Mouse (Mus musculus): Measurements from ENCODE around the gene Il2rg. TPM values are rescaled to one million over a fixed set of nuclear protein-coding genes. Genes with fewer than 3 reads are reported as not detected.

Gene Il2rg
- total RNA-seq (2014; rRNA removed) (2.4 and 3.8 TPM in 2 replicates), polyA plus RNA-seq (2012; rRNA removed) (1.1 and 4.3 TPM in 2 replicates)

- Histone ChIP-seq H3K4me3 (ENCODE audit: insufficient read depth, low read depth, low read length) (peak within 1 kb of the TSS; percentile 15; the same call in 1 of the 2 replicates), H3K27me3 (ENCODE audit: control insufficient read depth, insufficient read depth, low read length) (no peaks in the 10 kb centered on the region), H3K36me3 (ENCODE audit: control insufficient read depth, insufficient read depth, low read length) (no peaks in the 10 kb centered on the region), H3K9ac (ENCODE audit: low read depth, low read length) (no peak within 1 kb of the TSS), H3K27ac (replicated peaks; ENCODE audit: insufficient read depth, low read depth, low read length) (no peak within 1 kb of the TSS), H3K79me2 (ENCODE audit: control insufficient read depth, insufficient read depth, low read length) (no peaks in the 10 kb centered on the region), H3K4me1 (ENCODE audit: control insufficient read depth, insufficient read depth, low read length) (no peaks in the 10 kb centered on the region; the same call in 1 of the 2 replicates)
- TF ChIP-seq POLR2A (IDR thresholded peaks at IDR 0.05; ENCODE audit: extremely low read depth, insufficient read depth, low read length) (no peak), CTCF (IDR thresholded peaks at IDR 0.05; ENCODE audit: low read depth, low read length) (no peak)
- DNase-seq (ENCODE audit: extremely low read depth, low read depth, low spot score) = no peak
- WGBS = 80% methylated on average over 5 of the region's 5 CpGs
Measured at GRCm38 (mm10) chrX:101268025-101268754, at the start of gene Il2rg. Gene Il2rg (minus strand): TSS chrX:101268255.

- no peaks in the 10 kb centered on the region for H3K27me3 ChIP-seq (ENCODE audit: control insufficient read depth, insufficient read depth, low read length)
- no peak for DNase-seq (ENCODE audit: extremely low read depth, low read depth, low spot score)
- WGBS = 52% methylated on average over 6 of the region's 6 CpGs
- H3K36me3 ChIP-seq (ENCODE audit: control insufficient read depth, insufficient read depth, low read length) = no peaks in the 10 kb centered on the region
- no peak overlapping the region for H3K4me3 ChIP-seq (ENCODE audit: insufficient read depth, low read depth, low read length)
- no peak overlapping the region for H3K27ac ChIP-seq (replicated peaks; ENCODE audit: insufficient read depth, low read depth, low read length)
- no peaks in the 10 kb centered on the region for H3K4me1 ChIP-seq (ENCODE audit: control insufficient read depth, insufficient read depth, low read length)
- TF ChIP-seq POLR2A (IDR thresholded peaks at IDR 0.05; ENCODE audit: extremely low read depth, insufficient read depth, low read length) = no peak
- no peak for TF ChIP-seq CTCF (IDR thresholded peaks at IDR 0.05; ENCODE audit: low read depth, low read length)
- no peaks in the 10 kb centered on the region for H3K79me2 ChIP-seq (ENCODE audit: control insufficient read depth, insufficient read depth, low read length)
- H3K9ac ChIP-seq (ENCODE audit: low read depth, low read length) = no peak overlapping the region
Measured at GRCm38 (mm10) chrX:101313625-101314359, 45.7 kb upstream of the Il2rg start.

- 92% methylated on average over 5 of the region's 5 CpGs for WGBS
Measured at GRCm38 (mm10) chrX:101309299-101309698, 41.2 kb upstream of the Il2rg start.

DNA sequence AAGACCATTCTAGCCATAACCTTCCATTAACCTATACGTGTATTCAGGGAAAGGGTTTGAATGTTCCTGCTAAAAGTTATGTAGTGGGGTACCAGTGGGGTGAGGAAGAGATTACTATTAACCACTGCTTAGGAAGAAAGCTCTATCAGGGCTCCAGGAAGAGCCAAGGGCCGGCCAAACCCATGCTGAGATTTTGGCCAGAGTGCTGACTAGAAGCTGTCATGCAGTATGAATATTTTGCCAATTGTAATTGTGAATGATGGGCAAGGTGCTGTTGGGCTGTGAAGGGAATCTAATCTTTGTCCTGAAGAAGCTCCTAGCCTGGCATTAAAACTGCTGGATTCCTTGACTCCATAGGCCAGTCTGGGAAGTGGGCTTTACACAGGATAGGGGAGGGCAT, 36.6 kb upstream of the Il2rg start:
- Histone ChIP-seq H3K27me3 (ENCODE audit: control insufficient read depth, insufficient read depth, low read length) (no peaks in the 10 kb centered on the region), H3K9ac (ENCODE audit: low read depth, low read length) (no peak overlapping the region), H3K36me3 (ENCODE audit: control insufficient read depth, insufficient read depth, low read length) (no peaks in the 10 kb centered on the region), H3K4me3 (ENCODE audit: insufficient read depth, low read depth, low read length) (no peak overlapping the region), H3K27ac (replicated peaks; ENCODE audit: insufficient read depth, low read depth, low read length) (no peak overlapping the region), H3K4me1 (ENCODE audit: control insufficient read depth, insufficient read depth, low read length) (no peaks in the 10 kb centered on the region), H3K79me2 (ENCODE audit: control insufficient read depth, insufficient read depth, low read length) (no peaks in the 10 kb centered on the region)
- DNase-seq (ENCODE audit: extremely low read depth, low read depth, low spot score) = no peak
- TF ChIP-seq POLR2A (IDR thresholded peaks at IDR 0.05; ENCODE audit: extremely low read depth, insufficient read depth, low read length) (no peak), CTCF (IDR thresholded peaks at IDR 0.05; ENCODE audit: low read depth, low read length) (no peak)
- WGBS = 79% methylated on average over 2 of the region's 2 CpGs

More at GRCm38 (mm10) chrX:101309299-101309698, 41.2 kb upstream of the Il2rg start:
- TF ChIP-seq POLR2A (IDR thresholded peaks at IDR 0.05; ENCODE audit: extremely low read depth, insufficient read depth, low read length) = no peak
- TF ChIP-seq CTCF (IDR thresholded peaks at IDR 0.05; ENCODE audit: low read depth, low read length) = no peak
- H3K79me2 ChIP-seq (ENCODE audit: control insufficient read depth, insufficient read depth, low read length) = no peaks in the 10 kb centered on the region
- no peaks in the 10 kb centered on the region for H3K36me3 ChIP-seq (ENCODE audit: control insufficient read depth, insufficient read depth, low read length)
- H3K4me3 ChIP-seq (ENCODE audit: insufficient read depth, low read depth, low read length) = no peak overlapping the region
- no peaks in the 10 kb centered on the region for H3K4me1 ChIP-seq (ENCODE audit: control insufficient read depth, insufficient read depth, low read length)
- no peak overlapping the region for H3K27ac ChIP-seq (replicated peaks; ENCODE audit: insufficient read depth, low read depth, low read length)
- DNase-seq (ENCODE audit: extremely low read depth, low read depth, low spot score) = no peak
- H3K27me3 ChIP-seq (ENCODE audit: control insufficient read depth, insufficient read depth, low read length) = no peaks in the 10 kb centered on the region
- H3K9ac ChIP-seq (ENCODE audit: low read depth, low read length) = no peak overlapping the region

DNA sequence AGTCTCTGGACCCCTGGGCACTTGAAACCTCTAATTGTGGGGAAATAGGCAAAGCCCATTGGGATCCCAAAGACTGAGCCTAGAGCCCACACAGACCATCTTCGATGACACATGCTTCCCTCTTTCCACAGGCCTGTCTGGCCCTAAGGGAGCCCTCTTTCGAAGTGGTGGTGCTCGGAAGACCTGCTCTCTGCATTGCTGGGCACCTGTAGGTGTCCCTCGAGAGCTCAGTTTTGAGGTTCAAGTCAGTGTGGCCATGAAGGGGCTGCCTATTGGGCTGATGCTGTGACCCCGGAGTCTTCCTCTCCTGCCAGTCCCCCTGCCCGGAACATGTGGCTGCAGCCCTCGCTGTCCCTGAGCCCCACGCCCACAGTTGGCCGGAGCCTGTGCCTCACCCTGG, 33.6 kb upstream of the Il2rg start:
- 88% methylated on average over 8 of the region's 9 CpGs for WGBS
- no peak for DNase-seq (ENCODE audit: extremely low read depth, low read depth, low spot score)

More for the DNA sequence above, 33.6 kb upstream of the Il2rg start:
- Histone ChIP-seq H3K79me2 (ENCODE audit: control insufficient read depth, insufficient read depth, low read length) (no peaks in the 10 kb centered on the region), H3K27ac (replicated peaks; ENCODE audit: insufficient read depth, low read depth, low read length) (no peak overlapping the region), H3K4me3 (ENCODE audit: insufficient read depth, low read depth, low read length) (no peak overlapping the region), H3K4me1 (ENCODE audit: control insufficient read depth, insufficient read depth, low read length) (no peaks in the 10 kb centered on the region; the same call in 1 of the 2 replicates), H3K27me3 (ENCODE audit: control insufficient read depth, insufficient read depth, low read length) (0 out of 2 replicates have a peak, but pooled peaks cover 3% of the 10 kb centered on the region), H3K9ac (ENCODE audit: low read depth, low read length) (no peak overlapping the region), H3K36me3 (ENCODE audit: control insufficient read depth, insufficient read depth, low read length) (no peaks in the 10 kb centered on the region)
- no peak for TF ChIP-seq CTCF (IDR thresholded peaks at IDR 0.05; ENCODE audit: low read depth, low read length)
- no peak for TF ChIP-seq POLR2A (IDR thresholded peaks at IDR 0.05; ENCODE audit: extremely low read depth, insufficient read depth, low read length)
